8 mouse cellular contexts compared by ENCODE assay signal in genomic region chr14:22906716-22907115, GRCm38 (mm10).
DNase-seq lines count a peak whose midpoint lies in the region; ATAC-seq and TF ChIP-seq lines count a peak whose summit lies in the region.

No protein-coding gene starts in this region.

- H3K4me2 ChIP-seq in lung, embryonic 14.5 days = no peak overlapping the region
- H3K4me2 ChIP-seq in hindbrain, embryonic 12.5 days (replicated peaks) = no peak overlapping the region

- no peak overlapping the region for H3K9ac ChIP-seq in lung, embryonic 14.5 days
- H3K9ac ChIP-seq in hindbrain, embryonic 12.5 days = no peak overlapping the region

- DNase-seq in lung, embryonic 14.5 days = peak; percentile 70
- DNase-seq in lung, adult 18-20 months = no peak
- peak; percentile 18 for DNase-seq in cerebellum, adult 9-11 months
- DNase-seq in limb, embryonic 10.5 days (ENCODE audit: low spot score) = peak; percentile 63
- DNase-seq in spleen, postnatal 4 days (ENCODE audit: low spot score in 2 of 2) = no peak
- DNase-seq in heart, postnatal 4 days = no peak

- H3K36me3 ChIP-seq in lung, embryonic 14.5 days (ENCODE audit: insufficient read depth) = no peaks in the 10 kb centered on the region
- no peaks in the 10 kb centered on the region for H3K36me3 ChIP-seq in hindbrain, embryonic 12.5 days
- no peaks in the 10 kb centered on the region for H3K36me3 ChIP-seq in limb, embryonic 10.5 days

- peak; percentile 53; the same call in 1 of the 2 replicates for ATAC-seq in lung, embryonic 14.5 days (ENCODE audit: insufficient read depth)
- ATAC-seq in hindbrain, embryonic 12.5 days (ENCODE audit: low FRiP score) = peak; percentile 53; the same call in 1 of the 2 replicates
- no peak for ATAC-seq in erythroid progenitor cell, adult 5-6 weeks (replicated peaks; ENCODE audit: low FRiP score, poor library complexity, severe bottlenecking)

- H3K4me1 ChIP-seq in lung, embryonic 14.5 days (ENCODE audit: insufficient read depth) = peaks cover 15% of the 10 kb centered on the region
- peaks cover 17% of the 10 kb centered on the region for H3K4me1 ChIP-seq in hindbrain, embryonic 12.5 days
- H3K4me1 ChIP-seq in limb, embryonic 10.5 days = peaks cover 40% of the 10 kb centered on the region

- no peak overlapping the region for H3K4me3 ChIP-seq in lung, embryonic 14.5 days (ENCODE audit: low read depth, low read length)
- H3K4me3 ChIP-seq in hindbrain, embryonic 12.5 days = no peak overlapping the region
- no peak overlapping the region for H3K4me3 ChIP-seq in limb, embryonic 10.5 days

- TF ChIP-seq CTCF in lung, embryonic 14.5 days (IDR thresholded peaks at IDR 0.05; ENCODE audit: low read depth) = no peak

- WGBS in lung, embryonic 14.5 days = 43% methylated on average over 4 of the region's 4 CpGs
- WGBS in hindbrain, embryonic 12.5 days = 44% methylated on average over 4 of the region's 4 CpGs
- 45% methylated on average over 4 of the region's 4 CpGs for WGBS in limb, embryonic 10.5 days

- H3K27ac ChIP-seq in lung, embryonic 14.5 days (ENCODE audit: low read depth) = peak overlapping the region; percentile 50
- peak overlapping the region; percentile 9 for H3K27ac ChIP-seq in hindbrain, embryonic 12.5 days
- H3K27ac ChIP-seq in limb, embryonic 10.5 days = peak overlapping the region; percentile 64

- H3K27me3 ChIP-seq in lung, embryonic 14.5 days (ENCODE audit: insufficient read depth, low read length) = no peaks in the 10 kb centered on the region
- H3K27me3 ChIP-seq in hindbrain, embryonic 12.5 days = no peaks in the 10 kb centered on the region
- no peaks in the 10 kb centered on the region for H3K27me3 ChIP-seq in limb, embryonic 10.5 days (ENCODE audit: low read depth, poor library complexity, severe bottlenecking)

- no peaks in the 10 kb centered on the region for H3K9me3 ChIP-seq in lung, embryonic 14.5 days (ENCODE audit: low read depth, low read length)
- H3K9me3 ChIP-seq in hindbrain, embryonic 12.5 days (replicated peaks) = no peaks in the 10 kb centered on the region
- no peaks in the 10 kb centered on the region for H3K9me3 ChIP-seq in limb, embryonic 10.5 days (replicated peaks)

Comparison
In these comparisons a context has a peak if more than half of its experiments do, and no peak if none do; other contexts are left out.
1. DNase-seq: peak in lung, embryonic 14.5 days (single experiment), cerebellum, adult 9-11 months (single experiment) and limb, embryonic 10.5 days (single experiment); none in lung, adult 18-20 months (0 of 2), spleen, postnatal 4 days (0 of 2) and heart, postnatal 4 days (single experiment).
2. H3K27ac ChIP-seq: peak in every context shown above with its lines; median percentile 64 in limb, embryonic 10.5 days; 50 in lung, embryonic 14.5 days; 9 in hindbrain, embryonic 12.5 days.